Mouse (Mus musculus) limb, embryonic 12.5 days (tissue): ENCODE results near the gene Gsta3. TPM values are rescaled to one million over a fixed set of nuclear protein-coding genes. Genes with fewer than 3 reads are reported as not detected.
"Not testable (repeated sequence)": the region's sequence is repeated elsewhere in the genome, so short reads cannot be mapped to it uniquely, and the experiment has no call there.

ENCODE experiments used
- ATAC-seq: fragments of 200-750 bp; cut with Nextera tagmentation; 2 replicates; pipeline ENCODE4 v1.8.0; 2017; ENCODE audit warnings: low read depth, moderate TSS enrichment; ENCODE audit not compliant: insufficient number of reproducible peaks, insufficient read depth, low FRiP score, low TSS enrichment
- H3K27ac ChIP-seq: fragments of 300-500 bp; sonication (generic); 2 replicates; pipeline ENCODE4 v1.5.1; 2016; ENCODE audit warnings: mild to moderate bottlenecking, moderate library complexity
- H3K27me3 ChIP-seq: fragments of 300-500 bp; sonication (generic); 2 replicates; pipeline ENCODE4 v1.6.1; 2016; ENCODE audit warnings: mild to moderate bottlenecking, moderate library complexity
- H3K36me3 ChIP-seq: fragments of 300-500 bp; sonication (generic); 2 replicates; pipeline ENCODE4 v1.6.1; 2016; ENCODE audit warnings: mild to moderate bottlenecking, moderate library complexity
- H3K4me1 ChIP-seq: fragments of 300-500 bp; sonication (generic); replicated peaks from 2 replicates; pipeline ENCODE4 v1.6.1; 2016
- H3K4me2 ChIP-seq: fragments of 300-500 bp; sonication (generic); 2 replicates; pipeline ENCODE4 v1.6.1; 2016; ENCODE audit warnings: mild to moderate bottlenecking, moderate library complexity
- H3K4me3 ChIP-seq: fragments of 300-500 bp; sonication (generic); replicated peaks from 2 replicates; pipeline ENCODE4 v1.5.1; 2016; ENCODE audit warnings: mild to moderate bottlenecking
- H3K9ac ChIP-seq: fragments of 300-500 bp; sonication (generic); replicated peaks from 2 replicates; pipeline ENCODE4 v1.6.1; 2016; ENCODE audit warnings: mild to moderate bottlenecking, moderate library complexity
- H3K9me3 ChIP-seq: fragments of 300-500 bp; sonication (generic); 2 replicates; pipeline ENCODE4 v1.6.1; 2016; ENCODE audit warnings: mild to moderate bottlenecking, moderate library complexity
- WGBS: fragments of 180-500 bp; shearing (Covaris S2); methylation state at CpG from one replicate; pipeline ENCODE4 v1.1.7; 2016; 5-methylcytosine and 5-hydroxymethylcytosine counted together
- polyA plus RNA-seq: library from polyadenylated mRNA; unstranded; fragments of >200 nt; fragmentation: Nextera tagmentation; extraction: Ambion mirVana; gene quantifications from 2 replicates; pipeline ENCODE4 v1.2.1, GENCODE M21; 2016

Gsta3 gene
- polyA plus RNA-seq, result 0.37 and 0.38 TPM in 2 replicates

- Histone ChIP-seq H3K36me3 (no peaks in the 10 kb centered on the region), H3K9ac (no peak within 1 kb of the TSS), H3K27ac (no peak within 1 kb of the TSS), H3K27me3 (no peaks in the 10 kb centered on the region), H3K4me2 (no peak within 1 kb of the TSS), H3K4me1 (no peaks in the 10 kb centered on the region), H3K9me3 (no peaks in the 10 kb centered on the region), H3K4me3 (no peak within 1 kb of the TSS)
- 89% methylated on average over 5 of the region's 8 CpGs for WGBS
- no peak for ATAC-seq
Measured at GRCm38 (mm10) chr1:21239911-21240898, at the start of gene Gsta3. Gsta3 (plus strand) TSS chr1:21240589.

- whole genome bisulfite sequencing, result 80% methylated on average over 1 of the region's 1 CpGs
- ATAC-seq, result no peak
- Histone ChIP-seq H3K4me2 (no peak overlapping the region), H3K4me3 (no peak overlapping the region), H3K27me3 (no peaks in the 10 kb centered on the region), H3K9me3 (no peaks in the 10 kb centered on the region), H3K4me1 (no peaks in the 10 kb centered on the region), H3K27ac (no peak overlapping the region), H3K36me3 (no peaks in the 10 kb centered on the region), H3K9ac (no peak overlapping the region)
Measured at GRCm38 (mm10) chr1:21206241-21206640, 34.1 kb upstream of the Gsta3 start.

- WGBS, result 23% methylated on average over 3 of the region's 3 CpGs
- H3K4me2 ChIP-seq, result not testable (repeated sequence)
Measured at GRCm38 (mm10) chr1:21213537-21213936, 26.9 kb upstream of the Gsta3 start.

GRCm38 (mm10) chr1:21213991-21214692 lies 26.2 kb upstream of the Gsta3 start:
- H3K27ac ChIP-seq, H3K4me2 ChIP-seq, H3K36me3 ChIP-seq, H3K9ac ChIP-seq, H3K4me1 ChIP-seq, H3K4me3 ChIP-seq, ATAC-seq, H3K9me3 ChIP-seq, H3K27me3 ChIP-seq: not testable (repeated sequence)
- WGBS, result 76% methylated on average over 6 of the region's 6 CpGs

More at GRCm38 (mm10) chr1:21213537-21213936, 26.9 kb upstream of the Gsta3 start:
- not testable (repeated sequence) for H3K27me3 ChIP-seq, H3K36me3 ChIP-seq, H3K27ac ChIP-seq, H3K9me3 ChIP-seq, H3K4me3 ChIP-seq, H3K9ac ChIP-seq, H3K4me1 ChIP-seq, ATAC-seq

- WGBS, result 2% methylated on average over 17 of the region's 17 CpGs
- peak within 1 kb of the TSS; percentile 68 for H3K9ac ChIP-seq
- H3K4me3 ChIP-seq, result peak within 1 kb of the TSS; percentile 55
- H3K4me2 ChIP-seq, result peak within 1 kb of the TSS; percentile 78
- no peaks in the 10 kb centered on the region for H3K27me3 ChIP-seq
- ATAC-seq, result peak; percentile 82
- H3K9me3 ChIP-seq, result no peaks in the 10 kb centered on the region
- no peaks in the 10 kb centered on the region for H3K36me3 ChIP-seq
- peaks cover 4% of the 10 kb centered on the region; the same call in 1 of the 2 replicates for H3K4me1 ChIP-seq
- H3K27ac ChIP-seq, result peak within 1 kb of the TSS; percentile 54; the same call in 1 of the 2 replicates
Measured at GRCm38 (mm10) chr1:21218489-21218919, 21.9 kb upstream of the Gsta3 start, which contains the start of gene Tmem14a. Tmem14a (plus strand) TSS chr1:21218575.

GRCm38 (mm10) chr1:21227756-21228395 lies 12.5 kb upstream of the Gsta3 start:
- Histone ChIP-seq H3K9me3 (no peaks in the 10 kb centered on the region), H3K27ac (no peak overlapping the region), H3K36me3 (no peaks in the 10 kb centered on the region; the same call in 1 of the 2 replicates), H3K4me1 (peaks cover 3% of the 10 kb centered on the region; the same call in 1 of the 2 replicates), H3K9ac (no peak overlapping the region), H3K27me3 (no peaks in the 10 kb centered on the region), H3K4me2 (no peak overlapping the region), H3K4me3 (no peak overlapping the region)
- ATAC-seq, result no peak
- WGBS, result 88% methylated on average over 6 of the region's 6 CpGs

- H3K4me1 ChIP-seq, ATAC-seq, H3K27me3 ChIP-seq, H3K4me3 ChIP-seq, H3K27ac ChIP-seq, H3K36me3 ChIP-seq, H3K4me2 ChIP-seq, H3K9ac ChIP-seq, H3K9me3 ChIP-seq: not testable (repeated sequence)
- WGBS, result 81% methylated on average over 15 of the region's 15 CpGs
Measured at GRCm38 (mm10) chr1:21228740-21229722, 11.4 kb upstream of the Gsta3 start.

GRCm38 (mm10) chr1:21230376-21230775 lies 10.0 kb upstream of the Gsta3 start:
- ATAC-seq, result no peak
- Histone ChIP-seq H3K27me3 (no peaks in the 10 kb centered on the region), H3K9ac (no peak overlapping the region), H3K4me1 (peaks cover 3% of the 10 kb centered on the region; the same call in 1 of the 2 replicates), H3K9me3 (no peaks in the 10 kb centered on the region), H3K36me3 (no peaks in the 10 kb centered on the region; the same call in 1 of the 2 replicates), H3K27ac (no peak overlapping the region), H3K4me3 (no peak overlapping the region), H3K4me2 (no peak overlapping the region)
- 79% methylated on average over 2 of the region's 2 CpGs for WGBS

- H3K9ac ChIP-seq, result no peak overlapping the region
- no peak overlapping the region for H3K27ac ChIP-seq
- H3K4me1 ChIP-seq, result peaks cover 3% of the 10 kb centered on the region; the same call in 1 of the 2 replicates
- no peaks in the 10 kb centered on the region for H3K27me3 ChIP-seq
- WGBS, result 70% methylated on average over 5 of the region's 5 CpGs
- H3K4me2 ChIP-seq, result no peak overlapping the region
- H3K9me3 ChIP-seq, result no peaks in the 10 kb centered on the region
- no peak for ATAC-seq
- no peak overlapping the region for H3K4me3 ChIP-seq
- H3K36me3 ChIP-seq, result no peaks in the 10 kb centered on the region; the same call in 1 of the 2 replicates
Measured at GRCm38 (mm10) chr1:21231744-21232464, 8.5 kb upstream of the Gsta3 start.
